Comparison of ENCODE assay signal across 10 mouse cellular contexts in the genomic region with DNA sequence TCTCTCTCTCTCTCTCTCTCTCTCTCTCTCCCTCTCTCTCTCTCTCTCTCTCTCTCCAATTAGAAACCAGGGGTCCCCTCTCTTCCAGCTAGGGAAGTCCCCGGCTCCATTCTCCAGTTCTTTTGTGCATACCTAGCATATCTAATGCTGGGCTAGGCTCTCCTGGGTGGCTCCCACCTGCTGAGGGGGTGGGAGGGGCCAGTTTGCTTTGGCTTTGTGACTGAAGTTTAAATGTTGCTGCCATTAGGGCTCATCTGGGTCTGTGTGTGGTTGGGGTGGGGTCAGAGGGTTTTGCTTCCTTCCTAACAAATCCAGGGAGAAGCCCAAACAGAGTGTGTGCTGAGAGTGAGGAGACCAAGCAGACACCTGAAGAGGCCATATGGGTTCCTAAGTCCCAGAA. TPM values are rescaled to one million over a fixed set of nuclear protein-coding genes. Genes with fewer than 3 reads are reported as not detected.
DNase-seq lines count a peak whose midpoint lies in the region; ATAC-seq and TF ChIP-seq lines count a peak whose summit lies in the region.
"Had no signal": no experiment of that assay in that cellular context is flagged by ENCODE, and none has a peak within 500 bp of the region (broad histone marks: within the 10 kb centered on the region; RNA-seq: fewer than 3 reads in every experiment).

No protein-coding gene starts in this region.

- H3K4me3 ChIP-seq in forebrain, embryonic 10.5 days: peak overlapping the region; percentile 95
- H3K4me3 ChIP-seq in forebrain, embryonic 15.5 days: no peak overlapping the region
- H3K4me3 ChIP-seq in lung, embryonic 14.5 days (ENCODE audit: low read depth, low read length): no peak overlapping the region
- H3K4me3 ChIP-seq in hindbrain, embryonic 15.5 days: no peak overlapping the region
- no peak overlapping the region for H3K4me3 ChIP-seq in neural tube, embryonic 13.5 days

- no peak for TF ChIP-seq CTCF in lung, embryonic 14.5 days (IDR thresholded peaks at IDR 0.05; ENCODE audit: low read depth)

- ATAC-seq in forebrain, embryonic 15.5 days (replicated peaks): no peak
- ATAC-seq in lung, embryonic 14.5 days (ENCODE audit: insufficient read depth): 0 out of 2 replicates have a peak, but pooled peaks have one; percentile 10
- no peak for ATAC-seq in hindbrain, embryonic 15.5 days (ENCODE audit: low FRiP score, low read depth)
- no peak for ATAC-seq in neural tube, embryonic 13.5 days (ENCODE audit: low read depth)
- no peak for ATAC-seq in granulocyte monocyte progenitor cell, adult 5-6 weeks (replicated peaks; ENCODE audit: poor library complexity, severe bottlenecking)
- ATAC-seq in frontal cortex, adult (ENCODE audit: low TSS enrichment): no peak
- ATAC-seq: Patski had no signal

- no peak for DNase-seq in forebrain, embryonic 10.5 days (ENCODE audit: extremely low spot score, low spot score)
- peak; percentile 50 for DNase-seq in lung, embryonic 14.5 days
- DNase-seq in lung, postnatal 14 days: no peak
- DNase-seq: cerebellum, postnatal 36 days had no signal

- peaks cover 22% of the 10 kb centered on the region for H3K36me3 ChIP-seq in forebrain, embryonic 10.5 days (replicated peaks)
- H3K36me3 ChIP-seq in forebrain, embryonic 15.5 days: no peaks in the 10 kb centered on the region
- peaks cover 28% of the 10 kb centered on the region; the same call in 1 of the 2 replicates for H3K36me3 ChIP-seq in lung, embryonic 14.5 days (ENCODE audit: insufficient read depth)
- no peaks in the 10 kb centered on the region for H3K36me3 ChIP-seq in hindbrain, embryonic 15.5 days
- H3K36me3 ChIP-seq in neural tube, embryonic 13.5 days: no peaks in the 10 kb centered on the region

- 15% methylated on average over 1 of the region's 1 CpGs for WGBS in forebrain, embryonic 10.5 days
- 43% methylated on average over 1 of the region's 1 CpGs for WGBS in forebrain, embryonic 15.5 days
- WGBS in lung, embryonic 14.5 days: 41% methylated on average over 1 of the region's 1 CpGs
- 0% methylated on average over 1 of the region's 1 CpGs for WGBS in hindbrain, embryonic 15.5 days
- WGBS in neural tube, embryonic 13.5 days: 13% methylated on average over 1 of the region's 1 CpGs

- no peak overlapping the region for H3K4me2 ChIP-seq in forebrain, embryonic 15.5 days (replicated peaks)
- H3K4me2 ChIP-seq in lung, embryonic 14.5 days: peak overlapping the region; percentile 99; the same call in 1 of the 2 replicates
- H3K4me2 ChIP-seq in hindbrain, embryonic 15.5 days: peak overlapping the region; percentile 83; the same call in 1 of the 2 replicates
- peak overlapping the region; percentile 99; the same call in 1 of the 2 replicates for H3K4me2 ChIP-seq in neural tube, embryonic 13.5 days

- H3K9ac ChIP-seq in forebrain, embryonic 15.5 days (replicated peaks): no peak overlapping the region
- H3K9ac ChIP-seq in lung, embryonic 14.5 days: 0 out of 2 replicates have a peak overlapping the region, but pooled peaks have one; percentile 98
- H3K9ac ChIP-seq in hindbrain, embryonic 15.5 days: no peak overlapping the region
- no peak overlapping the region; the same call in 1 of the 2 replicates for H3K9ac ChIP-seq in neural tube, embryonic 13.5 days

- H3K27ac ChIP-seq in forebrain, embryonic 10.5 days: peak overlapping the region; percentile 100
- H3K27ac ChIP-seq in forebrain, embryonic 15.5 days (replicated peaks): no peak overlapping the region
- H3K27ac ChIP-seq in lung, embryonic 14.5 days (ENCODE audit: low read depth): peak overlapping the region; percentile 94
- H3K27ac ChIP-seq in hindbrain, embryonic 15.5 days (replicated peaks): peak overlapping the region; percentile 98; the same call in 1 of the 2 replicates
- peak overlapping the region; percentile 99; the same call in 1 of the 2 replicates for H3K27ac ChIP-seq in neural tube, embryonic 13.5 days (replicated peaks)

- H3K4me1 ChIP-seq in forebrain, embryonic 10.5 days: peaks cover 64% of the 10 kb centered on the region
- peaks cover 37% of the 10 kb centered on the region for H3K4me1 ChIP-seq in forebrain, embryonic 15.5 days
- H3K4me1 ChIP-seq in lung, embryonic 14.5 days (ENCODE audit: insufficient read depth): peaks cover 24% of the 10 kb centered on the region
- peaks cover 52% of the 10 kb centered on the region for H3K4me1 ChIP-seq in hindbrain, embryonic 15.5 days (replicated peaks)
- H3K4me1 ChIP-seq in neural tube, embryonic 13.5 days (replicated peaks): peaks cover 56% of the 10 kb centered on the region

- H3K9me3 ChIP-seq in forebrain, embryonic 10.5 days: no peaks in the 10 kb centered on the region
- no peaks in the 10 kb centered on the region for H3K9me3 ChIP-seq in forebrain, embryonic 15.5 days
- no peaks in the 10 kb centered on the region for H3K9me3 ChIP-seq in lung, embryonic 14.5 days (ENCODE audit: low read depth, low read length)
- no peaks in the 10 kb centered on the region for H3K9me3 ChIP-seq in hindbrain, embryonic 15.5 days
- no peaks in the 10 kb centered on the region for H3K9me3 ChIP-seq in neural tube, embryonic 13.5 days

- no peaks in the 10 kb centered on the region for H3K27me3 ChIP-seq in forebrain, embryonic 10.5 days (ENCODE audit: poor library complexity, severe bottlenecking)
- H3K27me3 ChIP-seq in forebrain, embryonic 15.5 days: no peaks in the 10 kb centered on the region
- H3K27me3 ChIP-seq in lung, embryonic 14.5 days (ENCODE audit: insufficient read depth, low read length): no peaks in the 10 kb centered on the region
- H3K27me3 ChIP-seq in hindbrain, embryonic 15.5 days: no peaks in the 10 kb centered on the region
- no peaks in the 10 kb centered on the region for H3K27me3 ChIP-seq in neural tube, embryonic 13.5 days
- H3K27me3 ChIP-seq: Patski had no signal

RNA-seq across cellular contexts. Expression of a gene that starts 32.0 kb away (rescaled TPM):
- 90.6 and 93.2 TPM in 2 replicates for polyA plus RNA-seq in forebrain, embryonic 10.5 days (2016; fragmentation: Nextera tagmentation; extraction: Ambion mirVana)
- 97.7 and 98.9 TPM in 2 replicates for polyA plus RNA-seq in forebrain, embryonic 15.5 days (2015; fragmentation: Nextera tagmentation; extraction: Ambion mirVana)
- polyA plus RNA-seq in lung, embryonic 14.5 days (2014; fragmentation: Nextera tagmentation; extraction: Ambion mirVana): 77.2 and 83.9 TPM in 2 replicates
- 112 and 116 TPM in 2 replicates for polyA plus RNA-seq in hindbrain, embryonic 15.5 days (2015; fragmentation: Nextera tagmentation; extraction: Ambion mirVana)
- polyA plus RNA-seq in neural tube, embryonic 13.5 days (2015; fragmentation: Nextera tagmentation; extraction: Ambion mirVana): 103 and 108 TPM in 2 replicates
- 58.8 and 62.4 TPM in 2 replicates for total RNA-seq in granulocyte monocyte progenitor cell, adult 5-6 weeks (2014; fragmentation: Nextera tagmentation)
- 43.5 and 51.5 TPM in 2 replicates for total RNA-seq in granulocyte monocyte progenitor cell, adult 5-6 weeks (2017)

RNA-seq across cellular contexts. Expression of a gene that starts 49.6 kb away (rescaled TPM):
- 13.7 and 16.1 TPM in 2 replicates for polyA plus RNA-seq in forebrain, embryonic 10.5 days (2016; fragmentation: Nextera tagmentation; extraction: Ambion mirVana)
- 15.4 and 16.1 TPM in 2 replicates for polyA plus RNA-seq in forebrain, embryonic 15.5 days (2015; fragmentation: Nextera tagmentation; extraction: Ambion mirVana)
- 14.3 and 15.6 TPM in 2 replicates for polyA plus RNA-seq in lung, embryonic 14.5 days (2014; fragmentation: Nextera tagmentation; extraction: Ambion mirVana)
- 11.5 and 12.5 TPM in 2 replicates for polyA plus RNA-seq in hindbrain, embryonic 15.5 days (2015; fragmentation: Nextera tagmentation; extraction: Ambion mirVana)
- polyA plus RNA-seq in neural tube, embryonic 13.5 days (2015; fragmentation: Nextera tagmentation; extraction: Ambion mirVana): 13.6 and 15.3 TPM in 2 replicates
- 22.5 and 22.9 TPM in 2 replicates for total RNA-seq in granulocyte monocyte progenitor cell, adult 5-6 weeks (2014; fragmentation: Nextera tagmentation)
- total RNA-seq in granulocyte monocyte progenitor cell, adult 5-6 weeks (2017): 4.7 and 5.9 TPM in 2 replicates
